Mouse (Mus musculus) lung, postnatal 36 days (tissue): ENCODE results near the gene Ccl6.

Experiments used
- DNase-seq: peaks from one replicate; pipeline ENCODE4 v3.0.0; 2022; ENCODE audit warnings: mixed read lengths

Gene Ccl6

DNA sequence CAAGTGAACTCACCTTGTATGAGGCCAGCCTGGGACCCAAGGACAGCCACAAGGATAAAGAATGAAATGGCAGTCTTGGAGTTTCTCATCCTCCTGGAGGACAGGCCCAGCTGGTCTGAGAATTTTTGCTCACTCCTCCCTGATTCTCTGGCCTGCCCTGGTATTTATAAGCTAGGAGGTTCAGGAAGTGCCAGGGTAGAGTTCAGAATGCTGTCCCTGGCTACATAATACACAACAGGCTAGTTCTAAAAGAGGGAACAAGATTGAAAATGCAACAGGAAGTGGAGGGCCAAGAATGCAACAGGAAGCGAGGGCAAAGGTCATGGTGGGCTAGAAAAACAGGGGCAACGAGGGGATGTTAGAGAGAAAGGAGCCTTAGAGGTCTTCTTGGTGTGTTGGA lies at the start of gene Ccl6:
Gene Ccl6 (minus strand): TSS at position 235 of the 400 bp plus-strand sequence.
- DNase-seq = no peak

DNA sequence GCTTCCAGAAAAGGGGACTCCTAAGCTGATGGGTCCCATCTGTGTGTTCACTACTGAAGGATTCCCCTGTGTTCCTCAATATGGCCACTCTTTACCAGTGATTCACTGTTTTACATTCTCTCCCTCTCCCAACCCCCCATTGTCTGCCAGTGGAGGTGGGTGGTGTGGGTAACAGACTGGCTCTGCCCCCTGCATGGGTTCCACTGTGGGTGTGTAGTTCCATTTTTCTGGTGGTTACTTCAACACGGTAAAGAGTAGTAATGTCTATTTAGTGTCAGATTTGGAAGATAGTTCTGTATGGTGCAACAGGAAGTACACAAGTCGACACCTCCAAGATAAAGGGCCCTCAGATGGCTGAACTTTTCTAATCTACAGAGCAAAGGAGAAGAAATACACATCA lies 48.3 kb upstream of the Ccl6 start:
- DNase-seq = no peak

DNA sequence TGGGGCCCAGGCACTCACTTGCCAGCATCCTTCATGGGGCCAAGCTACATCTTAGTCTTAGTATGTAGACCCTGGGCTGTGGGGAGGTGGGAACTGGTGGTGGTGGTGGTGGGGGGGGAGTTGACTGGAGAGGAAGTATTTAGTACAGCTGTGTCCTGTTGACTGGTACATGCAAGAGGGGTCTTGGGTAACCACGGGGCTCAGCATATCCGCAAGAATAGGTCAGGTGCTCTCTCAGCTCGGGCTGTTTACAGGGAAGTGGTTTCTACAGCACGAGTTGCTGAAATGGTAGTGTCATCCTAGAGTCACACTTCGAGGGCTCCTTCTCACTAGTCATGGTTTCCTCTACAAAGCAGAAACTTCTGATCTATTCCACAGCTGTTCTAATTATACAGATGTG lies 47.3 kb upstream of the Ccl6 start:
- peak; percentile 69 for DNase-seq

DNA sequence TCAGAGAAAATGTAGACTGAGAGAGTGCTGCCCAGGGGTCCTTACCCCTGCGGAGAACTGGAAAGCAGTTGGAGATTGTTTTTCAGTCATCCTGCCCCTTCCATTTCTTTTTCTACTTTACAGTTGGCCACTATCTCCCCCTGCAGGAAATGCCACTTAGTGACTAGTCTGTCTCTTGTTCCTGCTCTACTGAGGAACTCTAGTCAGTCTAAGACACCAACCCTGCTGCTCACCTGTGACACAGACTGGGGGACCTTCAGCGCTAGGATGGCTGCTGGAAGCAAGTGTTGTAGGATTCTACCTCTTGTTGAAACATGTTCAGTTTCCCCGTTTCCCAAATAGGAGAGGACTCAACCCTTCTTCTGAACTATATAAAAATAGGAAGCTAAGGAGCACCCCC lies 46.6 kb upstream of the Ccl6 start:
- DNase-seq = peak; percentile 58

DNA sequence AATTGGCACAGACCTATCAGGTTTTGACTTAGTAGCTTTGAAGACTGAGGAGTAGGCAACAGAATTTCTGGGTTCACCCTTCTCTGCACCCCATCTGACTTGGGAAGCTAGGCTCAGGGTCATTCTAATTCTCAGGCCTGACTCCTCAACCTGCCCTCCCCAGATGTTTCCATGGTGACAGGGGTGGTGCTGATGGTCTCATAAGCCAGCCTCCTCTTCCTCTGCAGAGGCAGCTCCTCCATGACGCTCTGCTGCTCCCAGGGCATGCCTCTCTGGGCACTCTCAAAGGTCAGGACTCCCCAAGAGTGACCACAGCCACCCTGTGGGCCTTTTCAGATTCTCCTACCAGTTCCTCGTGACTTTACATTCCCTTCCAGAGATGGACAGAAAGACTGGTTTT lies 46.0 kb upstream of the Ccl6 start:
- DNase-seq = no peak

DNA sequence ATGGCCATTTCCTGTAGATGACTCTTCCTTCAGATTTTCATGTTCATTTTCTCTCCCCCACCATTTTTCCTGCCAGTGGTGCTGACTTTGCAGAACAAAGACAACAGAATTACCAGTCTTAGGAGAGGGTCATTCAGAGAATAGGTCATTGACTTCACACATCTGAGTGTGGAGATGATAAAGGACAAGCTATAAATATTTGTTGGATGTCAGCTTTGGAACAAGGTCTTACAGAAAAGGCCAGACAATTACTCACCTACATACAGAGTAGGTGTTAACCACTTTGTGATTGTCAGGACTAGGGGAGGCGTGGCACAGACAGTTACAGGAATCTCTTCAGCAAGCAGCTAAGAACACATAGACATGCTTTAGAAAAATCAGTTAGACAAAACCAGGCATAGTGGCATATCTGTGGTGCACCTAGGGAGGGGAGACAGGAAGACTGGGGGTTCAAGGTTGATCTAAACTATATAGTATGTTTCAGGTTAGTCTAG lies 43.9 kb upstream of the Ccl6 start:
- DNase-seq = no peak

DNA sequence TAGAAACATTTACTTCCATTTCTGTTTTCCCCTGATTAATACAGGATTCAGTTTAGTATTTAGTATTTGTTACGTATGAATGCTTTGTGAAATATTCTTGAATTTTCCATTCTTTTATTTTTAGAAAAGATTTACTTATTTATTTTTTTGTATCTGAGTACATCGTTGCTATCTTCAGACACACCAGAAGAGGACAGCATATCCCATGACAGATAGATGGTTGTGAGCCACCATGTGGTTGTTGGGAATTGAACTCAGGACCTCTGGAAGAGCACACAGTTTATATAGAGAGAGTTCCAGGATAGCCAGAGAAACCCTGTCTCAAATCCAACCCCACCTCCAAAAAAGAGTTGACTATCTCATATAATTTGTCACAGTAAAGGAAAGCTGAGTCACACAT lies 42.0 kb upstream of the Ccl6 start:
- DNase-seq = no peak

DNA sequence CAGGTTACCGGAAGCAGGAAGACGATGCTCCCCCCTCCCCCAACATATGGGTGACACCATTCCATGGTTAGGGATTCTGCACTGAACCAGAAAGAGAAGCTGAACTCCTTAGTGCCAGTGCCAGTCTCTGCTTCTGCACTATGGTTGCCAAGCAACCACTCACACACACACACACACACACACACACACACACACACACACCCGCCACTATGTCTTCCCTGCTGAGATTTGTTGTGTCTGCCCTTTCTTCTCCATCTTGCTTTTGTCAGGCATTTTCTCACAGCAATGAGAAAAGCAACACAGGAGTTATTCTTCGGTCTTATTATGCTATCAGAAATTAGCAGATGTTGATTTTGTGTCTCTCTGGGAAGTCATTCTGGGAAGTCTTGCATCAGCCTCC lies 41.5 kb upstream of the Ccl6 start:
- no peak for DNase-seq

DNA sequence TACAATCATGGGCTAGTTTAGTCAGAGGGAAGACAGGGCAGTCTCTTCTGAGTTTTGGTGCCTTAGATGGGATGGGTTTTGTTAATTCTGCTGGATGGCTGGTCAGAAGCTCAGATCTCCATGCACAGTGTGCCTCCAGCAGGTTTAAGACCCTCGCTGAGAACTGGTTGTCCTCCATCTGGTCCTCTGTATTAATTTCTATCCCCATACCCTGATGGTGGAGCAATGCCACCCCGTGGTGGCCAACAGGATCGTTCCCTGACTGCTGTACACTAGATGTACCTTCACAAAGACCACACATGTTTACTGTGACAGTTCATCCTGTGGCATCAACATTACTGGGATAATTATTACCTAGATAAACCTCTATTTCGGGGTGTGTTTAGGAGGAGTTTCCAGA lies 39.9 kb upstream of the Ccl6 start:
- DNase-seq = peak; percentile 33

DNA sequence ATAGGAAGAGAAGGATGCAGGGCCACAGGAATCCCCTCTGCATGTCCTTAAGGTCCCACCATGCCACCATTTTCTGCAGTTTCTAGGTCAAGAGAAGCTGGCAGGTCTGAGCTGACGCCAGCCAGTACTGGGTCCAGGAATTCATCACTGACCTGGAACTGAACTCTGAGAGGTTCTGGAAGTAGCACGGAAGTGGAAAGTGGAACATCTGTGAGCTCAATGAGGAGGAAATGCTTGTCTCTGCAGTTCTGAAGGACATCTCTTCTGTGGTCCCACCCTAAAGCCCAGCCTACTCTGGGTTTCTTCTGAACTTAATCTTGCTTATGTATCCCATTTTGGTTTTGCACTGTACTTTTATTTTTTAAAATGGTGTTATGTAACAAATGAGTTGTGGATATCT lies 38.2 kb upstream of the Ccl6 start:
- DNase-seq = no peak

DNA sequence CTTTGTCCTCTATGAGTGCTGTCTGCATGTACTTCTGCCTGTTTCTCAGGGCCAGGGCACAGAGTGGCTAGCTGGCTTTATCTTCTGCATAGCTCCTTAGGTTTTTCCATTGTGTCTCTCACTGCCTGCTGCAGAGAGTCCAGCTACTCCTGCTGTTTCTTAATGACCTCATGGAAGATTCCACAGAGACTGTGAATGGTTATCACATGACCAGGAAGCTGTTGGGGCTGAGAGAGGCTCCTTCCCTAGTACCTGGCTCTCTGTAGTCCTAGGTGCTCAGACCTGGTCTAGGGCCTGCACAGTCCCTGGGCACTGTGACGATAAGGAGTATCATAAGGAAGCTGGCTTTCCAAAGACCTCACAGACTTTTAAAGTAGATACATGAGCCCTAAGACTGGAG lies 37.7 kb upstream of the Ccl6 start:
- peak; percentile 31 for DNase-seq

DNA sequence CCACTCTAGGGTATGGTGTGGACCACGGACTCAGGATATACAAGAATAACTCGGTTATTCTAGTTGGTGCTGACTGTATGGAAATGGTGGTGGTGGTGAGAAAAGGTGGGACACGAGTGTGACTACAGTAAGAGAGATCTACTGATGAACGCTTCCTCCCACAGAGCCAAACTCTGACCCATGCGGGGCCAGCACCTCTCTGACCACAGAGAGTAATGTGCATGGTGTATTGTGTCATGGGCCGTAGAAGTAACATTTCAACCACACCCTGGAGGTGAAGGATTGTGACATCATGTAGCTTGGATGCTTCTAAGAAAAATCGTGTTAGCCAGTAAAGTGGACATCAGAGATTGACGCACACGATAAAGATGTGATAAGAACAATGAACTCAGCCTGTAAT lies 35.9 kb upstream of the Ccl6 start:
- DNase-seq = peak; percentile 31

DNA sequence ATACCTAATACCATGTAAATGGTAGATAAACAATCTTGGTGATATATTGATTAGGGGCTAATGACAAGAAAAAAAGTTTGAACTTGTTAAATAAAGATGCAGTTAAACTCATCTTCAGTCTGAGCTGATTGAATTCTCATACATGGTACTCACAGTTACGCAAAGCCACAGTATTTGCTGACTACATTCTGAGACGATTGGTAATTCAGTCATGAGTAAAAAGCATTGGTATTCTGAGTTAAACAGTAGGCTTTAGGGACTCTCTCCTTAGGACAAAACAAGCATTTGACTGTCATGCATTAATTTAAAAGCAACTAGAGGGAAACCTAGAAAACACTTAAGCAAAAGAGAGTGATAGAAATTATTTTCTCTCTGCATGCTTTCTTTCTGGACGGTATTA lies 30.7 kb upstream of the Ccl6 start:
- DNase-seq = no peak

DNA sequence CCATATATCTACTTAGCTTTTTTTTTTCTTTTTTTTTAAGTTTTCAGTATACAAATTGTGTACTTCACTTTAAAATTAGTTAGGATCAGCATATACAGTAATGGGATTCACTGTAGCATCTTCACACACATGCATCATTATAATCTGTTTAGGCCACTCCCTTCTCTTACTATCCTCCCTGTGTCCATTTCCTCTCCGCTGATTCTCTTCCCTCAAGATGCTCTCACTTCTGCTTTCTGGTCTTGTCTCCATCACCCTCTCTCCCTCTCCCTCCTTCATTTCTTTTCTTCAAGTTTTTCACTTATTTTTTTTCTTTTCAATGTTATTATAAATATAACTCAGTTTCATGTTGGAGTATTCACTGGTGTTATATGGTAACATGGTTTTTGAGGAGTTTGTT lies 26.1 kb upstream of the Ccl6 start:
- DNase-seq = no peak

DNA sequence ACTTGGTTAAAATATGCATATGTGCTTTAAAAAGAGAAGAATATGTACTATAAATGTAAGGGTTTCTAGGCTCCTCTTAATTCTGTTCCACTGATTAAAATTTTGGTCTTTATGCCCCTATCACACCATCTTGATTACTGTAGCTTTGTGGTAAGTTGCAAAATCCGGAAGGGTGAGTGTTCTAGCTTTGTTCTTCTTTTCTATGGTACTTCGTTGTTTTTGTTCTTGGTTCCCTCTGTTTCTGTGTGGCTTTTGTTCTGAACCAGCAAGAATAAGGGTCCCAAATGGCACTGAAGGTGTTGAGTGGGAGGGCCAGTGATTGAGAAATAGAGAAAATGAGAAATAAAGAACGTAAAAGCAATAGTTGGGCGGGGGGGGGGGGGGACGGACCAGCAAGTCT lies 25.4 kb upstream of the Ccl6 start:
- DNase-seq = peak; percentile 40

DNA sequence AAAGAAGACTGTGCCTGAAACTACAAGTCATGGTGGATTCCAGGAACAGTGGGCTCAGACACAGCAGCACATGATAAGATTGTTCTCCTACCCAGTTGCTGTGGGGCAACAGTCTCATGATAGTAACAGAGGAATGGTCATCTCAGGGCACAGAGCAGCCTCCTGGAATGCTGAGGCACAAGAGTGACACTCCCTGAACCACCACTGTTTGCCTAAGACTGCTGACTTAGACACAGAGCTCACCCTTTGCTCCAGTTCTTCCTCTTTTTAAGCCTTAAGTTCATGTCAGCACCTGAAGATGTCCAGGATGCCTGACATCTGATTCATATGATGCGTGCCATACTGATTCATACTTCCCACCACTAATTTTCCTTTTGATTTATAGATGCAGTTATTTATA lies 23.7 kb upstream of the Ccl6 start:
- DNase-seq = peak; percentile 56

DNA sequence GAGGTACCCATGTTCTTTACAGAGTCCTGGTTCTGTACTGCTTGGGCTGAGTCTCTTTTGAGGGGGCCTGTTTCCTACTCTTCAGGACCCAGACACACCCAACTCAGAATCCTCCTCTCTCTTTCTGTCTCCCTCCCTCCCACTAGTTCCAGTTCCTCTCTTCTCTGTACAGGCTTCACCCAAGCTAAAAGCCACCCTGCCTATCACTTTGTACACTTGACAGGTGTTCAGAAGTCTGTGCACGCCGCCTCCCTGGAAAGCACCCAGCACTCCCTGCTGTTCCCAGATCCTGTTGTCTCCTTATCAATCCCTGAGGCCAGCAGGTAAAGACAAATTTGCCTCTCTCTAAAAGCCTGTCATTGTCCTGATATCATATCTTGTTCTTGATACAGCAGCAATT lies 18.0 kb upstream of the Ccl6 start:
- no peak for DNase-seq

DNA sequence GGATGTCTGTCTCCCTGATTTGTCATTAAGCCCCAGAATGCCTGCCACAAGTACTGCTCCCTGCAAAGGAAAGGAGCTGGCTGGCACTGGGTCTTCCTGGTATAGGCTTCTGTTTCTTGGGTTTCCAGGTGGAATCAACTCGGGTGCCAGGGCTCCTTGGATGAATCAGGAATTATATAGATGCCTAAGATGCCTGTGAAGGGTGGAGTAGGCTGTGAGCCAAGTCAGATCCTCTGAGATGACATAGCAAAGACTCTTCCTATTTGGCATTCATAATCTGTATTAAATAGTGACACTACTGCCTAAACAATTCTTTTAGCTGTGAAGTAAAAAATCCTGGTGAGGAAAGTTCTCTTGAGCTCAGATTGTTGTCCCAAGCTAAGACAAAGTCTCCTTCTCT lies 13.5 kb upstream of the Ccl6 start:
- DNase-seq = no peak

DNA sequence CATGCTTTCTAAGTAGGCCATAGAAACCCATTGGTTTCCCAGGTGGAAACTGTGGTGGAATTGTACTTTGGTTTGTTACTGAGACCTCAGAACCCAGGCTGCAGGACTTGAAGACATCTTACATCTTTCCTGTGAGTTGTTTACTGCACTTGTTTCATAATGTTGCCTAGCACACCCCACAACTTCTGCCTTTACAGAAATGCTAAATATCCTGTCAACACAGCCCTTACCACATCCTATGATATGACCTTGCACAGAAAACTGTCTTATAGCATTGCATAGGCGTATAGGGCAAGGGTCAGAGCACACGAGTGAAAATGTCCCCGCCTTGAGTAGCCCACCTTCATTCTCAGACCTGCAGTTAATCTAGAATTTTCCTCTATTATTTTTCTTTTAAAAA lies 12.6 kb upstream of the Ccl6 start:
- DNase-seq = peak; percentile 48

DNA sequence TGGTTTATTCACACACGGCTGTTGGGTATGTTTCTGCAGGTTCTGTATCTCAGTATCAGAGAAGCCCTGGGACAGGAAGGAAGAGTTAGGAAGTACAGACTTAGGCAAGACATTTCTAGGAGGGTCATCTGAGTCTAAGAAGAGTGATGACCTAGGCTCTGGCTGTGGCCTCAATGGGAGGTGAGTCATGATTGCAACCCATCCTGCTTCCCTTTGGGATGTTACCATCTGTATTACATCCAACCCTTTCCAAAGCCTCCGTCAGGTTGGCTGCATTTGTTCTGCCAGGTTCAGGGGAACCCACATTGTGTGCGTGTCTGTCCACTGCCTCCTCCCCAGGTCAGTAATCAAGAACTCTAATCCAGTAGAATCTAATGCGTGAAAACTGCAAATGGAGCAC lies 11.8 kb upstream of the Ccl6 start:
- DNase-seq = no peak

DNA sequence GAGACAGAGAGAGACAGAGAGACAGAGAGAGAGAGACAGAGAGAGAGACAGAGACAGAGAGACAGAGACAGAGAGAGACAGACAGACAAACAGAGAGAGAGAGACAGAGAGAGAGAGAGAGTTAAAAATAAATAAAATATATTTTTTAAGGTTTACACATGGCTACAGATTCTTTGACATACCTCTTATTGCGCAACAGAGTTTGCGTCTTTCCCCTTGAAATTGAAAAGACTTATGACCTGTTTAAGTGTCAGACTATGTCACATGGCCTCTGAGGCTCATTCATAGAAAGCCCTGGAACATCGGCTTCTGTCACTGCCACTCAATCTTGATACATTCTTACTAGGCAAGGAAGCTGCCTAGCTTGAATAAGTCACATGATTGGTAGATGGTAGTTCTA lies 10.5 kb upstream of the Ccl6 start:
- DNase-seq = no peak

DNA sequence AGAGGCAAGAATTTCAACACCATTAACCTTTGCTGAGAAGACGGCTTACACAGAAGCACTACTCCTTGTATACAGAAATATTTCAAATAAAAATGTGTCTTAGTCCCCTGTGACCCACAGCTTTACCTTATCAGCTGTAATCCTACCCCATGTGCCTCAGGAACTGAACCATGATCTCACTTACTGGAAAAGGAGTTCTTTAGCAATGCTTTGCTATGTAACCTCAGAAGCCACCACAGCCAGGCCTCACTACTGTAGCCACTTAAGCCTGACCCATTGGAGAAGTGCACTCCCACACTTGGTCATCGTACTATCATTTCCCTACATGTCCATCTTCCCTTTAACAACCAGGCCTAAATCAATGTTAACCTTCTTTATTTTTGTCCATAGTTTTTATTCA lies 7.7 kb upstream of the Ccl6 start:
- peak; percentile 59 for DNase-seq

DNA sequence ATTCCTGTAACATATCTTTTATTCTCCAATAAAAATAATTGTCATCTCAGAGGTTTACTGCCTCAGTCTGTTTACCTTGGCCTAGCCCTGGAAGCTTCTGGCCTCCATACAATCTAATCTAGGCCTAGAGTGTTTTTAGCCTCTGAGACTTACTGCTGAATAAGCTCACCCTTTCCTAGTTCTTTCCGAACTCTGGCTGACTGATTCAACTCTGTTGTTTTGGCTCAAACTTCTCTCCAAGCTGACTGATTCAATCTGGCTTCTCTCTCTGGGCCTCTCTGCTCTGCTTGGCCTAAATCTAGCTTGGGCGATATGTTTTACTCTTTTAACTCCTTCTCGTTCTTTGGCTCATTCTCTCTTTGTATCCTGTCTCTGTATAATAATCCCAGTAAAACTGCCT lies 6.1 kb upstream of the Ccl6 start:
- DNase-seq = no peak

DNA sequence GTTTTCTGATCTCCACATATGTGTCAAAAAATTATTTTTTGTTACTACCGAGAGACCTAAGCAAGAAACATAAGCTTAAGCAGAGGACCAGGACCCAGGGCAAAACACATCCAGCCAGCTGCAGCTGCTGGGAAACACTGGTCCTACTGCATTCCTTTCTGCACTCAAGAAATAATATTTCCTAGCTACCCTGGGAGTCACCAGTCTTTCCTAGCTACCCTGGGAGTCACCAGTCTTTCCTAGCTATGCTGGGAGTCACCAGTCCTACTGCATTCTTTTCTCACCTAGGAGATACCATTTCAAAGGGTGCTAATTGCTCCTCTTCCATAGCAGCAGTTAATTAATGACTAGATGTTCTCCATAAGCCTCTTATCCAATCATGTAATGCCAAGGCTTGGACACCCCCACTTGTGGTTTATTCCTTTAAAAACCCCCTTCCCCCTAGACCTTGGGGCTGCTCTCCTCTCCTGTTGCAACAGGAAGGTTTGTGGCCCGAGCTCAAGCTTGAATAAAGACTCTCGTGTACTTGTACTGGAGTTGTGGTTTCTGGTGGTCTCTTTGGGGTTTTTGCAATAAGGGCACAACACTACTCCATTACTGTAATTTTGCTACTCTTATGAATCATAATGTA lies 5.4 kb upstream of the Ccl6 start:
- no peak for DNase-seq

DNA sequence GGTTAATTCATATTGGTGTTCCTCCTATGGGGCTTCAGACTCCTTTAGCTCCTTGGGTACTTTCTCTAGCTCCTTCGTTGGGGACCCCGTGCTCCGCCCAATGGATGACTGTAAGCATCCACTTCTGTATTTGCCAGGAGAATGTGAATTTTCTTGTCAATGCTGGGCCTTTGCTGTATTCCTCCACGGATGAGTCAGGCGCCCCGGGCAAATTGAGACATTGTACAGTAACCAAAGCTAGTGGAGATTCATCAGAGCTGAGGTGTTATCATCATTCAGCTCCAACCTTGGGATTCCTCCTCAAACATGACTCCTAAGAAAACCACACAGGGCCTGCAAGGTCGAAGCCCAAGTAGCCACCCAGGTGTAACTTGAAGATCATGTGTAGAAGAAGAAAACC lies 4.9 kb upstream of the Ccl6 start:
- no peak for DNase-seq
